Mouse (Mus musculus) C3H10T1/2 (cell line): ENCODE measurements around the gene Fgfr2. TPM values are rescaled to one million over a fixed set of nuclear protein-coding genes. Genes with fewer than 3 reads are reported as not detected.

Experiments used
- polyA plus RNA-seq, 2 experiments: library from polyadenylated mRNA; unstranded; fragments of >200 nt; fragmentation: generic; extraction: Trizol; gene quantifications; one replicate each; pipeline ENCODE4 v1.2.1; 2012; ENCODE audit warnings: missing spikeins in 2 of 2

The Fgfr2 gene
- polyA plus RNA-seq, 2 experiments, result 0.08 to 1.2 TPM

Other genes starting within 250 kb of the Fgfr2 start
- gene Zranb1, start 192.2 kb downstream of the Fgfr2 start, polyA plus RNA-seq, result 1 to 10 TPM in 1 of 2 experiments, under 1 TPM in 1; 0.96 to 9.9 TPM
- 10 to 100 TPM; 12.7 to 22.4 TPM for gene Ctbp2, start 1.0 kb upstream of the Fgfr2 start, polyA plus RNA-seq